11 mouse cellular contexts compared by ENCODE assay signal in genomic region chr2:155862573-155863300, GRCm38 (mm10). TPM values are rescaled to one million over a fixed set of nuclear protein-coding genes. Genes with fewer than 3 reads are reported as not detected.
DNase-seq lines count a peak whose midpoint lies in the region; ATAC-seq and TF ChIP-seq lines count a peak whose summit lies in the region.
"Had no signal": no experiment of that assay in that cellular context is flagged by ENCODE, and none has a peak within 500 bp of the region (broad histone marks: within the 10 kb centered on the region; RNA-seq: fewer than 3 reads in every experiment).

No protein-coding gene starts in this region.

- H3K27me3 ChIP-seq in forebrain, embryonic 15.5 days: no peaks in the 10 kb centered on the region
- no peaks in the 10 kb centered on the region for H3K27me3 ChIP-seq in kidney, postnatal 0 days (ENCODE audit: insufficient read depth, low read length)
- H3K27me3 ChIP-seq in neural tube, embryonic 15.5 days (replicated peaks): no peaks in the 10 kb centered on the region
- H3K27me3 ChIP-seq in liver, postnatal 0 days (ENCODE audit: insufficient read depth, low read length): no peaks in the 10 kb centered on the region
- H3K27me3 ChIP-seq: embryonic facial prominence, embryonic 15.5 days; Patski had no signal

- peaks cover 16% of the 10 kb centered on the region for H3K4me1 ChIP-seq in forebrain, embryonic 15.5 days
- no peaks in the 10 kb centered on the region; the same call in 1 of the 2 replicates for H3K4me1 ChIP-seq in kidney, postnatal 0 days (replicated peaks; ENCODE audit: insufficient read depth, low read length)
- H3K4me1 ChIP-seq in neural tube, embryonic 15.5 days: peaks cover 23% of the 10 kb centered on the region
- no peaks in the 10 kb centered on the region for H3K4me1 ChIP-seq in liver, postnatal 0 days (ENCODE audit: insufficient read depth)
- H3K4me1 ChIP-seq: embryonic facial prominence, embryonic 15.5 days had no signal

- peak; percentile 93 for ATAC-seq in forebrain, embryonic 15.5 days (replicated peaks)
- ATAC-seq in kidney, postnatal 0 days (replicated peaks; ENCODE audit: low FRiP score, low read depth): peak; percentile 77; the same call in 1 of the 2 replicates
- ATAC-seq in neural tube, embryonic 15.5 days (ENCODE audit: low FRiP score): peak; percentile 97
- no peak for ATAC-seq in liver, postnatal 0 days
- ATAC-seq: Patski had no signal

- H3K9me3 ChIP-seq in forebrain, embryonic 15.5 days: no peaks in the 10 kb centered on the region
- H3K9me3 ChIP-seq in kidney, postnatal 0 days (replicated peaks; ENCODE audit: low read length): no peaks in the 10 kb centered on the region
- H3K9me3 ChIP-seq in neural tube, embryonic 15.5 days (replicated peaks): no peaks in the 10 kb centered on the region
- no peaks in the 10 kb centered on the region for H3K9me3 ChIP-seq in liver, postnatal 0 days (ENCODE audit: low read length)
- H3K9me3 ChIP-seq: embryonic facial prominence, embryonic 15.5 days had no signal

- no peaks in the 10 kb centered on the region for H3K36me3 ChIP-seq in forebrain, embryonic 15.5 days
- no peaks in the 10 kb centered on the region; the same call in 1 of the 2 replicates for H3K36me3 ChIP-seq in kidney, postnatal 0 days (ENCODE audit: insufficient read depth, low read length)
- peaks cover under 1% of the 10 kb centered on the region; the same call in 1 of the 2 replicates for H3K36me3 ChIP-seq in neural tube, embryonic 15.5 days
- peaks cover 2% of the 10 kb centered on the region; the same call in 1 of the 2 replicates for H3K36me3 ChIP-seq in liver, postnatal 0 days (replicated peaks; ENCODE audit: insufficient read depth, low read length)

- H3K4me2 ChIP-seq in forebrain, embryonic 15.5 days (replicated peaks): peak overlapping the region; percentile 14
- H3K4me2 ChIP-seq in kidney, postnatal 0 days (ENCODE audit: low read length): no peak overlapping the region
- peak overlapping the region; percentile 39 for H3K4me2 ChIP-seq in neural tube, embryonic 15.5 days
- no peak overlapping the region for H3K4me2 ChIP-seq in liver, postnatal 0 days (ENCODE audit: low read depth, low read length)
- H3K4me2 ChIP-seq: embryonic facial prominence, embryonic 15.5 days had no signal

- TF ChIP-seq CTCF in kidney, postnatal 0 days (IDR thresholded peaks at IDR 0.05; ENCODE audit: low read depth): no peak
- TF ChIP-seq CTCF in liver, postnatal 0 days (IDR thresholded peaks at IDR 0.05; ENCODE audit: low read depth): no peak

- WGBS in forebrain, embryonic 15.5 days: 51% methylated on average over 13 of the region's 13 CpGs
- WGBS in kidney, postnatal 0 days: 30% methylated on average over 13 of the region's 13 CpGs
- WGBS in neural tube, embryonic 15.5 days: 28% methylated on average over 13 of the region's 13 CpGs
- 89% methylated on average over 13 of the region's 13 CpGs for WGBS in liver, postnatal 0 days (ENCODE audit: insufficient replicate concordance)

- no peak for TF ChIP-seq EP300 in liver, postnatal 0 days (IDR thresholded peaks at IDR 0.05; ENCODE audit: low read depth)

- peak overlapping the region; percentile 16; the same call in 1 of the 2 replicates for H3K27ac ChIP-seq in forebrain, embryonic 15.5 days (replicated peaks)
- H3K27ac ChIP-seq in kidney, postnatal 0 days: no peak overlapping the region
- H3K27ac ChIP-seq in neural tube, embryonic 15.5 days (replicated peaks): peak overlapping the region; percentile 74
- H3K27ac ChIP-seq in liver, postnatal 0 days (ENCODE audit: low read depth): no peak overlapping the region
- H3K27ac ChIP-seq: embryonic facial prominence, embryonic 15.5 days had no signal

- DNase-seq in left cerebral cortex, postnatal 4 days: peak; percentile 36
- DNase-seq in left cerebral cortex, postnatal 25 days (ENCODE audit: low spot score in 2 of 2): no peak
- DNase-seq in kidney, postnatal 0 days (ENCODE audit: low spot score): peak; percentile 87
- DNase-seq in liver, postnatal 0 days: no peak
- no peak for DNase-seq in B cell, adult 2 months
- no peak for DNase-seq in heart, adult 18-20 months

- H3K4me3 ChIP-seq in forebrain, embryonic 15.5 days: no peak overlapping the region
- H3K4me3 ChIP-seq in kidney, postnatal 0 days (replicated peaks; ENCODE audit: low read depth, low read length): no peak overlapping the region
- H3K4me3 ChIP-seq in neural tube, embryonic 15.5 days (replicated peaks): no peak overlapping the region
- no peak overlapping the region for H3K4me3 ChIP-seq in liver, postnatal 0 days (ENCODE audit: low read depth, low read length)
- H3K4me3 ChIP-seq: embryonic facial prominence, embryonic 15.5 days had no signal

- intact Hi-C loops in left cerebral cortex, postnatal 4 days (cut with DNase I): no loop called here
- intact Hi-C loops in left cerebral cortex, postnatal 25 days (cut with DNase I): no loop called here

- H3K9ac ChIP-seq in forebrain, embryonic 15.5 days (replicated peaks): no peak overlapping the region
- H3K9ac ChIP-seq in kidney, postnatal 0 days (ENCODE audit: low read depth, low read length): no peak overlapping the region
- no peak overlapping the region for H3K9ac ChIP-seq in neural tube, embryonic 15.5 days (replicated peaks)
- no peak overlapping the region for H3K9ac ChIP-seq in liver, postnatal 0 days (replicated peaks)
- H3K9ac ChIP-seq: embryonic facial prominence, embryonic 15.5 days had no signal

RNA-seq across cellular contexts. Expression of gene Fam83c, which starts 28.1 kb away (rescaled TPM):
- total RNA-seq in left cerebral cortex, postnatal 4 days (2021): not detected
- not detected for total RNA-seq in left cerebral cortex, postnatal 25 days (2021)
- polyA plus RNA-seq in forebrain, embryonic 15.5 days (2015; fragmentation: Nextera tagmentation; extraction: Ambion mirVana): 0.57 and 0.61 TPM in 2 replicates
- 0.07 and 0.10 TPM in 2 replicates for polyA plus RNA-seq in kidney, postnatal 0 days (2015; fragmentation: Nextera tagmentation; extraction: Ambion mirVana)
- polyA plus RNA-seq in neural tube, embryonic 15.5 days (2015; fragmentation: Nextera tagmentation; extraction: Ambion mirVana): 0.52 and 0.72 TPM in 2 replicates
- polyA plus RNA-seq in liver, postnatal 0 days (2015; fragmentation: Nextera tagmentation; extraction: Ambion mirVana): 0.15 and 0.19 TPM in 2 replicates
- not detected for total RNA-seq in heart, adult 18-20 months (2021)
- polyA plus RNA-seq: testis, adult 2 months had no signal

RNA-seq across cellular contexts. Expression of gene Eif6, which starts 36.0 kb away (rescaled TPM):
- total RNA-seq in left cerebral cortex, postnatal 4 days (2021): 10 to 100 TPM; 94.6 to 98.0 TPM
- total RNA-seq in left cerebral cortex, postnatal 25 days (2021): 10 to 100 TPM; 57.5 to 71.9 TPM
- 159 and 160 TPM in 2 replicates for polyA plus RNA-seq in forebrain, embryonic 15.5 days (2015; fragmentation: Nextera tagmentation; extraction: Ambion mirVana)
- polyA plus RNA-seq in kidney, postnatal 0 days (2015; fragmentation: Nextera tagmentation; extraction: Ambion mirVana): 207 and 220 TPM in 2 replicates
- 153 and 171 TPM in 2 replicates for polyA plus RNA-seq in neural tube, embryonic 15.5 days (2015; fragmentation: Nextera tagmentation; extraction: Ambion mirVana)
- 120 and 130 TPM in 2 replicates for polyA plus RNA-seq in liver, postnatal 0 days (2015; fragmentation: Nextera tagmentation; extraction: Ambion mirVana)
- 10 to 100 TPM; 59.2 to 65.6 TPM for total RNA-seq in heart, adult 18-20 months (2021)

RNA-seq across cellular contexts. Expression of gene BC029722, which starts 43.5 kb away (rescaled TPM):
- total RNA-seq in left cerebral cortex, postnatal 4 days (2021): 10 to 100 TPM; 23.3 to 24.2 TPM
- 10 to 100 TPM; 58.7 to 62.3 TPM for total RNA-seq in left cerebral cortex, postnatal 25 days (2021)
- polyA plus RNA-seq in forebrain, embryonic 15.5 days (2015; fragmentation: Nextera tagmentation; extraction: Ambion mirVana): 30.5 and 32.5 TPM in 2 replicates
- polyA plus RNA-seq in kidney, postnatal 0 days (2015; fragmentation: Nextera tagmentation; extraction: Ambion mirVana): 28.4 and 29.5 TPM in 2 replicates
- 44.9 and 45.3 TPM in 2 replicates for polyA plus RNA-seq in neural tube, embryonic 15.5 days (2015; fragmentation: Nextera tagmentation; extraction: Ambion mirVana)
- 6.6 and 7.5 TPM in 2 replicates for polyA plus RNA-seq in liver, postnatal 0 days (2015; fragmentation: Nextera tagmentation; extraction: Ambion mirVana)
- 10 to 100 TPM; 31.4 to 34.4 TPM for total RNA-seq in heart, adult 18-20 months (2021)

Comparison
In these comparisons a context has a peak if more than half of its experiments do, and no peak if none do; other contexts are left out.
1. DNase-seq: peak in left cerebral cortex, postnatal 4 days (single experiment) and kidney, postnatal 0 days (single experiment); none in left cerebral cortex, postnatal 25 days (0 of 2), liver, postnatal 0 days (single experiment), B cell, adult 2 months (0 of 2) and heart, adult 18-20 months (0 of 2).
2. H3K27ac ChIP-seq: peak in forebrain, embryonic 15.5 days (single experiment) and neural tube, embryonic 15.5 days (single experiment); none in kidney, postnatal 0 days (single experiment) and liver, postnatal 0 days (single experiment).
3. H3K4me2 ChIP-seq: peak in forebrain, embryonic 15.5 days (single experiment) and neural tube, embryonic 15.5 days (single experiment); none in kidney, postnatal 0 days (single experiment) and liver, postnatal 0 days (single experiment).